Mouse (Mus musculus) G1E (cell line): ENCODE results near the gene Sh3rf3. TPM values are rescaled to one million over a fixed set of nuclear protein-coding genes. Genes with fewer than 3 reads are reported as not detected.

Experiments
- ATAC-seq: 2 replicates; pipeline ENCODE4 v1.8.0; 2016; ENCODE audit warnings: mild to moderate bottlenecking; ENCODE audit not compliant: insufficient number of reproducible peaks, poor library complexity, low FRiP score, severe bottlenecking; ENCODE audit errors: extremely low read depth
- DNase-seq: peaks from one replicate; pipeline ENCODE4 v3.0.0; 2012; ENCODE audit warnings: low spot score
- H3K27me3 ChIP-seq: 2 replicates; pipeline ENCODE4 v1.6.1; 2012; ENCODE audit warnings: mild to moderate bottlenecking, low read length, inconsistent platforms; ENCODE audit not compliant: insufficient read depth
- H3K36me3 ChIP-seq: replicated peaks from 2 replicates; pipeline ENCODE3; 2012; ENCODE audit warnings: mild to moderate bottlenecking, inconsistent platforms
- H3K4me1 ChIP-seq: 2 replicates; pipeline ENCODE4 v1.6.1; 2012; ENCODE audit warnings: low read depth, low read length, inconsistent platforms, mixed read lengths; ENCODE audit not compliant: insufficient read depth
- H3K4me3 ChIP-seq: 2 replicates; pipeline ENCODE4 v1.5.1; 2012; ENCODE audit warnings: low read depth, mild to moderate bottlenecking, inconsistent platforms, low read length, moderate library complexity, mixed read lengths
- H3K9me3 ChIP-seq: replicated peaks from 2 replicates; pipeline ENCODE4 v1.6.1; 2012; ENCODE audit warnings: inconsistent platforms
- CTCF ChIP-seq: IDR thresholded peaks from 2 replicates; pipeline ENCODE4 v1.5.1; 2012; ENCODE audit warnings: low read depth, low read length, inconsistent platforms, mixed read lengths
- GATA1 ChIP-seq: IDR thresholded peaks from 2 replicates; pipeline ENCODE4 v1.6.1; 2012; ENCODE audit warnings: borderline replicate concordance, low read length, inconsistent platforms, mixed read lengths
- GATA2 ChIP-seq: IDR thresholded peaks from 2 replicates; pipeline ENCODE4 v1.6.1; 2012; ENCODE audit warnings: low read depth, low read length, inconsistent platforms, borderline replicate concordance
- POLR2AphosphoS5 ChIP-seq: IDR thresholded peaks from 2 replicates; pipeline ENCODE4 v1.6.1; 2012; ENCODE audit warnings: low read depth, low read length, inconsistent platforms; ENCODE audit not compliant: insufficient replicate concordance
- TAL1 ChIP-seq: conservative IDR thresholded peaks from 2 replicates; pipeline ENCODE4 v1.6.1; 2012; ENCODE audit warnings: low read depth, low read length, inconsistent platforms, mixed read lengths
- polyA plus RNA-seq: library from polyadenylated mRNA; stranded (reverse); fragments of >175 nt; gene quantifications from 2 replicates; pipeline ENCODE4 v1.2.3, GENCODE M21; 2012
- total RNA-seq, 2 experiments: library from RNA; stranded (forward) in 1 of 2; stranded (reverse) in 1 of 2; fragments of 200-1000 nt in 1 of 2; fragments of >200 nt in 1 of 2; fragmentation: Nextera tagmentation in 1 of 2; gene quantifications; 2 replicates each; pipeline ENCODE4 v1.2.3; 2014 to 2017

The Sh3rf3 gene
- total and polyA plus RNA-seq, 3 experiments: 0.22 TPM; not detected in 2

DNA sequence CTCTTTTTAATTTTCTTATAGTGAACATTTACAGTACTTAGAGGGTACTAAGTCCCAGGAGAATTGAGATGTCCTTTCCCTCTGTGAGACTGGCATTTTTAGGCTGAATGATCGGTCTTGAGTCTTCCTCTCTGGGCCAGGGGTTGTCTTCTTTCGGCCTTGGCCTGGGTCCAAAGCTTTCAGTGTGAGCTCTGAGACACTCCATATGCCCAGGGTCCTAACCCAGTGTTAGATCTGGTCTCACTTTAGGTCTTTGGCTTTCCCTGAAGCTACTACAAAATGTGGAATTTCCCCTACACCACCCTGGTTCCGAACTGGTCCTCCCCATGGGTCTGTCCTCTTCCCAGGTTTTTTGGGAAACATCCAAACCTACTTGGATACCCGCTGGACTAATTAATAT lies 155.1 kb downstream of the Sh3rf3 start:
- Histone ChIP-seq H3K9me3 (no peaks in the 10 kb centered on the region), H3K4me1 (no peaks in the 10 kb centered on the region), H3K4me3 (no peak overlapping the region), H3K36me3 (no peaks in the 10 kb centered on the region), H3K27me3 (no peaks in the 10 kb centered on the region)
- DNase-seq: no peak
- ATAC-seq: no peak
- TF ChIP-seq GATA2: no peak
- no peak for TF ChIP-seq TAL1
- TF ChIP-seq CTCF: no peak
- TF ChIP-seq POLR2AphosphoS5: no peak
- no peak for TF ChIP-seq GATA1

DNA sequence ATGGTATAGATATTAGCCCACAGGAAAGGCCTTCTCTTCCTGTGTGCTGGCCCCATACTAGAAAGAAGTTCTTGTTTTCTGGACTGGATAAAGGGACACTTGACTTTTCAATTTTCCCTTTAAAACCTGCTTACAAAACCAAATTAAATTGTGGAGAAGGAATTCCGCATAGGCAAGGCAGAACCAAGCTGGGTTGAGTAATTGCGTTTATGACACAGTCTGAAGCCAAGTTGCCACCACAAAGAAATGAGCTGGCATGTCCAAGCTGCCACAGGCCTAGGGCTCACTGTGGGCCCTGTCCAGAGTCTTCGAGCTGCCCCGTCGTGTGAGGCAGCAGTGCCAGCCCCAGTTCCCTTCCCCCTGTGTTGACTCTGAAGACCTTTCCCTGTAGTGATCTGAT lies 156.2 kb downstream of the Sh3rf3 start:
- H3K4me1 ChIP-seq: no peaks in the 10 kb centered on the region
- no peak for ATAC-seq
- no peaks in the 10 kb centered on the region for H3K36me3 ChIP-seq
- TF ChIP-seq GATA1 (no peak), TAL1 (no peak), GATA2 (no peak), CTCF (no peak), POLR2AphosphoS5 (no peak)
- H3K4me3 ChIP-seq: no peak overlapping the region
- no peaks in the 10 kb centered on the region for H3K27me3 ChIP-seq
- no peak for DNase-seq
- no peaks in the 10 kb centered on the region for H3K9me3 ChIP-seq

- Histone ChIP-seq H3K9me3 (no peaks in the 10 kb centered on the region), H3K4me3 (no peak overlapping the region), H3K27me3 (no peaks in the 10 kb centered on the region), H3K4me1 (no peaks in the 10 kb centered on the region), H3K36me3 (no peaks in the 10 kb centered on the region)
- ATAC-seq: no peak
- TF ChIP-seq GATA2: no peak
- TF ChIP-seq GATA1: no peak
- no peak for TF ChIP-seq TAL1
- TF ChIP-seq CTCF: no peak
- TF ChIP-seq POLR2AphosphoS5: no peak
- DNase-seq: no peak
Observed at GRCm38 (mm10) chr10:58972115-58972514, 159.0 kb downstream of the Sh3rf3 start.

GRCm38 (mm10) chr10:58974138-58974537 lies 161.0 kb downstream of the Sh3rf3 start:
- Histone ChIP-seq H3K27me3 (no peaks in the 10 kb centered on the region), H3K36me3 (no peaks in the 10 kb centered on the region), H3K4me1 (no peaks in the 10 kb centered on the region), H3K4me3 (no peak overlapping the region), H3K9me3 (no peaks in the 10 kb centered on the region)
- TF ChIP-seq CTCF (no peak), GATA1 (no peak)
- DNase-seq (no peak), ATAC-seq (no peak)

- TF ChIP-seq POLR2AphosphoS5: no peak
- TF ChIP-seq CTCF: no peak
- TF ChIP-seq TAL1: no peak
- no peak for TF ChIP-seq GATA1
- TF ChIP-seq GATA2: no peak
- Histone ChIP-seq H3K9me3 (no peaks in the 10 kb centered on the region), H3K27me3 (no peaks in the 10 kb centered on the region), H3K4me1 (no peaks in the 10 kb centered on the region), H3K36me3 (no peaks in the 10 kb centered on the region), H3K4me3 (no peak overlapping the region)
- ATAC-seq: no peak
- no peak for DNase-seq
Observed at GRCm38 (mm10) chr10:58979320-58979959, 166.3 kb downstream of the Sh3rf3 start.

DNA sequence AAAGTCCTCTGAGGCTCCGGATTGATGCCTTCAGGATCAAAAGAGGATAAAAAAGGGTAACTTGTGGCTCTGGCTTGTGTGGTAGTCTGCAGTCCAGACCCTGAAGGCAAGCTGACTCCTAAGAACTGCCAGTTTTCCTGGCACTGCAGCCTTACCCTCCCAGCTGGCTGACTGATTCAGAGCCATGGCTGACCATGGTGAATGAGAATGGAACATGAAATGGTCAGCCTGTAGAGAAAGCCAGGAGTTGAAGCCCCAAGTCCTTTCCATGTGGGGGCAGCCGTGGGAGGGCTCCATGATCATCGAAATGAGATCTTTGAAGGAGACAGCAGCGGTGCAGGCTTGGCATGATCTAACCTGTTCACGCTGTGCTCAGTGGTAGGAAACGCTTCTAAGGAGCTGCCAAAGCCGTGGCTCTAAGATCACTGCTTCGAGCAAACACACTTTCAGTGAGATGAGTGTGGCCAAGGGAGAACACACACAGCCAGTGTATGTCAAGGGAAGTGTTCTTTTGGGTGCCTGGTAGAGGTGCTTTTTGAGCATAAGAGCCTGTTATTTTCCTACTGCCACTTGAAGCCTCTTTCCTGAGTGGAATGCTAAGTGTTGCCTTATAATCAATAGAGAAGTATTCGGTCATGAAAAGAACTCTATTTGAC lies 168.6 kb downstream of the Sh3rf3 start:
- ATAC-seq: no peak
- no peak overlapping the region for H3K4me3 ChIP-seq
- H3K36me3 ChIP-seq: no peaks in the 10 kb centered on the region
- no peaks in the 10 kb centered on the region for H3K4me1 ChIP-seq
- H3K9me3 ChIP-seq: no peaks in the 10 kb centered on the region
- no peak for TF ChIP-seq CTCF
- TF ChIP-seq TAL1: no peak
- no peak for TF ChIP-seq POLR2AphosphoS5
- TF ChIP-seq GATA1: no peak
- no peak for TF ChIP-seq GATA2
- DNase-seq: no peak
- no peaks in the 10 kb centered on the region for H3K27me3 ChIP-seq
